Mouse (Mus musculus): ENCODE measurements around the gene Rabepk. TPM values are rescaled to one million over a fixed set of nuclear protein-coding genes. Genes with fewer than 3 reads are reported as not detected.
"Not testable (repeated sequence)": the region's sequence is repeated elsewhere in the genome, so short reads cannot be mapped to it uniquely, and the experiment has no call there.

Gene Rabepk
- polyA plus RNA-seq, 1 experiment from 2014 or later, result 39.7 TPM

DNA sequence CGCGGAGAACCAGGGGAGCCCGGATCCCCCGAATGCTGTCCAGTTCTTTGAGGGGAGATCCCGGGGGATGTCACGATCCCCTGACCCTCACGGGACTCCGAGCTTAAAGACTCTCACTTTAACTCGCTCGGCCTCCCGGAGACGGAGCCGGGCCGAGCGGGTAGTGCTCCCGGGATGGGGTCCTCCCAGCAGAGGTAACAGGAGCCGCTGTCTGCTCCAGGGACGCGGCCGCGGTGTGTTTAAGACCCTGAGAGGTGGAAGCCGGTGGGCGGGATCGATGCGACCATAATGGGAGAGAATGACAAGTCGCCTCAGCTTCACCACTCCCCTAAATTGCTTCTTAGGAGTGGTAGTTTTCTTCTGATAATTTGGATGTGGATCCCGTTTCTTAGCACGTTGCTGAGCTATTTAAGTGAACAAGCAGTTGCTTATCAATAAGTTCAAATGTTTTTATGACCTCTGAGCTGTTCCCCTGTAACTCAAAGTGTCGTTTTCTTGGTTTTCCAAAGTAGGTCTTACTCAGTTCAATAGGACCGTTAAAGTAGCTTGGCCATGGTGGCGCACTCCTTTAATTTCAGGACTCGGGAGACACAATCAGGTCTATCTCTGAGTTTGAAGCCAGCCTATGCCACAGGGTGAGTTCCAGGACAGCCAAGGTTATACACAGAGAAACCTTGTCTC lies 3.0 kb upstream of the Rabepk start:
- peaks cover 23% of the 10 kb centered on the region for H3K4me1 ChIP-seq
- WGBS, result 0% methylated on average over 25 of the region's 32 CpGs
- ATAC-seq (ENCODE audit: insufficient number of reproducible peaks, low FRiP score, low TSS enrichment, low read depth); H3K36me3 ChIP-seq; H3K27me3 ChIP-seq; H3K9me3 ChIP-seq: not testable (repeated sequence)
- H3K9ac ChIP-seq, result peak overlapping the region; percentile 77
- peak overlapping the region; percentile 94 for H3K27ac ChIP-seq
- peak overlapping the region; percentile 65 for H3K4me3 ChIP-seq
- peak overlapping the region; percentile 57 for H3K4me2 ChIP-seq

DNA sequence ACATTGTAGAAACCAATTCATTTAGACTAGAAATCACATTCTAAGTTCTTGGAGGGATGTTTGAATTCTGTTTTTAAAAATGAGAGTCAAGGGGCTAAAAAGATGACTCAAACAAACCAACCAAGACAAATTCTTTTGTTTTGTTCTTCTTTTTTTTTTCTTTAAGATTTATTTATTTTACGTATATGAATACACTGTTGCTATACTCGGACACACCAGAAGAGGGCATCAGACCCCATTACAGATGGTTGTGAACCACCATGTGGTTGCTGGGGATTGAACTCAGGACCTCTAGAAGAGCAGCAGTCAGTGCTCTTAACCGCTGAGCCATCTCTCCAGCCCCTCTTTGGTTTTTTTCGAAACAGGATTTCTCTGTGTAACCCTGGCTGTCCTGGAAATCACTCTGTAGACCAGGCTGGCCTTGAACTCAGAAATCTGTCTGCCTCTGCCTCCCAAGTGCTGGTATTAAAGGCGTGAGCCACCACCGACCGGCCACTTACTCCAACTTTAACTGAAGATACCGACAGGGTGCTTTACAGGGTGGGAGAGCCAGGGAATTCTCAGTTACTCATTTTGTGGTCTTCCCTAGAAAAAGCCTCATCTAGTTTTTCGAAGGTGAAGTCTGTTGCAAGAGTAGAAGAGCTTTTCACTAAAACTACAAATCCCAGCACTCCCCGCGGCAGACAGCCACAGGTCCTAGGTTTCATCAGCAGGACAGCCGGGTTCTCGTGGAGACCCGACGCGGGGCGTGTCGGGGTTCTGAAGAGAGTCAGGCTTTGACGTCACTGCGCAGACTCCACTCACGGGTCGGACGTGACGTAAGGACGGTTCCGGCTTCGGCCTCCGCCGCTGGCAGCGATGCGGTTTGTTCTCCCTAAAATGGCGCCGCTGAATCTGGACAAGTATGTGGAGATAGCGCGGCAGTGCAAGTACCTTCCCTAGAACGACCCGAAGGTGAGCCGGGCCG lies 2.1 kb upstream of the Rabepk start:
- ATAC-seq (ENCODE audit: insufficient number of reproducible peaks, low FRiP score, low TSS enrichment, low read depth), result peak; percentile 97
- Histone ChIP-seq H3K9ac (peak overlapping the region; percentile 77), H3K27me3 (no peaks in the 10 kb centered on the region), H3K4me1 (peaks cover 23% of the 10 kb centered on the region), H3K4me2 (peak overlapping the region; percentile 33), H3K27ac (peak overlapping the region; percentile 94), H3K4me3 (peak overlapping the region; percentile 65), H3K36me3 (peaks cover 9% of the 10 kb centered on the region), H3K9me3 (no peaks in the 10 kb centered on the region)
- WGBS, result 5% methylated on average over 39 of the region's 39 CpGs

DNA sequence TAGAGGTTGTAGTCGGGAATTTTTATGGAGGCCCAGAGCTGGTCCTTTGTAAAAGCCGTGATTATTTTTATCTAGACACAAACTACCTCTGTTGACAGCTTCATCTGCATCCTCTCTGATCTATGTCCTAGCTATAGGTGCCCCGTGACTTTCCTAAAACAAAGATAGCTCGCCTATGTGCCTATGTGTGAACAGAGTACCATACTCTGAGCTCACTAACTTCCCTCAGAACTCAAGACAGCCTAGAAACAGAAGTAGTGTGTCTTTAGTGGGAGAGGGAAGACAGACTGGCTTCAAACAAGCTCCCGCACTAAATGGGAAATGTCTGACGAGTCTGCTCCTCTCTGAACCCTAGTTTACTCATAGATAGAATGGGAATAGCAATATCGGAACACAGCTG lies 659 bp upstream of the Rabepk start:
- Histone ChIP-seq H3K9me3 (no peaks in the 10 kb centered on the region), H3K27me3 (no peaks in the 10 kb centered on the region), H3K4me1 (peaks cover 23% of the 10 kb centered on the region), H3K27ac (peak overlapping the region; percentile 85), H3K9ac (no peak overlapping the region; the same call in 1 of the 2 replicates), H3K4me2 (peak overlapping the region; percentile 70; the same call in 1 of the 2 replicates), H3K36me3 (peaks cover 6% of the 10 kb centered on the region), H3K4me3 (peak overlapping the region; percentile 73; the same call in 1 of the 2 replicates)
- WGBS, result 77% methylated on average over 7 of the region's 7 CpGs
- no peak for ATAC-seq (ENCODE audit: insufficient number of reproducible peaks, low FRiP score, low TSS enrichment, low read depth)

DNA sequence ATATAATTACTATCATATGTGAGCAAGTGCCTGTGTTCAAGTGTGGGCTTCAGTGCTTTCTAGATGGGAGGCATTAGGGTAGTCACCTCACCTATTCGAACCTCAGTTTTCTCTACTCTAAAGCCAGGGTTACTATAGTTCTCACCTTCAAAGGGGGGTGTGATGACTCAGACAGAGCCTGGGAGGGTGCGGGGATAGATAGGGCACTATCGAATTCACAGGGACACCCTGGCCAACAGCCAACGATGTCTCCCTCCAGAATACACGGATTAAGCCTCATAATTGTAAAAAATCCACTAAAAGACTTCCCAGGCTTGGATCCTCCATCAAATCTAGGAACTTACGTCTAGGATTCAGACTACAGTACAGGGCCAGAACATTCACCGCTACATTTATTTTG lies 4.3 kb downstream of the Rabepk start:
- no peaks in the 10 kb centered on the region for H3K9me3 ChIP-seq
- H3K9ac ChIP-seq, result no peak overlapping the region
- peaks cover 31% of the 10 kb centered on the region for H3K36me3 ChIP-seq
- ATAC-seq (ENCODE audit: insufficient number of reproducible peaks, low FRiP score, low TSS enrichment, low read depth), result no peak
- H3K4me1 ChIP-seq, result peaks cover 9% of the 10 kb centered on the region; the same call in 1 of the 2 replicates
- no peak overlapping the region for H3K4me3 ChIP-seq
- no peak overlapping the region for H3K27ac ChIP-seq
- H3K27me3 ChIP-seq, result no peaks in the 10 kb centered on the region
- no peak overlapping the region for H3K4me2 ChIP-seq
- 84% methylated on average over 7 of the region's 7 CpGs for WGBS

- Histone ChIP-seq H3K27ac (no peak overlapping the region), H3K27me3 (no peaks in the 10 kb centered on the region), H3K9me3 (no peaks in the 10 kb centered on the region), H3K9ac (no peak overlapping the region), H3K4me2 (no peak overlapping the region), H3K4me3 (no peak overlapping the region), H3K4me1 (0 out of 2 replicates have a peak, but pooled peaks cover 5% of the 10 kb centered on the region), H3K36me3 (peaks cover 35% of the 10 kb centered on the region)
- WGBS, result 83% methylated on average over 2 of the region's 2 CpGs
- ATAC-seq (ENCODE audit: insufficient number of reproducible peaks, low FRiP score, low TSS enrichment, low read depth), result no peak
Observed at GRCm38 (mm10) chr2:34794511-34794910, 5.2 kb downstream of the Rabepk start.

GRCm38 (mm10) chr2:34792543-34792942 lies 7.2 kb downstream of the Rabepk start:
- H3K9ac ChIP-seq; H3K4me1 ChIP-seq; ATAC-seq (ENCODE audit: insufficient number of reproducible peaks, low FRiP score, low TSS enrichment, low read depth); H3K9me3 ChIP-seq; H3K27me3 ChIP-seq; H3K4me2 ChIP-seq; H3K4me3 ChIP-seq; H3K27ac ChIP-seq: not testable (repeated sequence)
- H3K36me3 ChIP-seq, result peaks cover 45% of the 10 kb centered on the region
- WGBS, result 82% methylated on average over 2 of the region's 2 CpGs

DNA sequence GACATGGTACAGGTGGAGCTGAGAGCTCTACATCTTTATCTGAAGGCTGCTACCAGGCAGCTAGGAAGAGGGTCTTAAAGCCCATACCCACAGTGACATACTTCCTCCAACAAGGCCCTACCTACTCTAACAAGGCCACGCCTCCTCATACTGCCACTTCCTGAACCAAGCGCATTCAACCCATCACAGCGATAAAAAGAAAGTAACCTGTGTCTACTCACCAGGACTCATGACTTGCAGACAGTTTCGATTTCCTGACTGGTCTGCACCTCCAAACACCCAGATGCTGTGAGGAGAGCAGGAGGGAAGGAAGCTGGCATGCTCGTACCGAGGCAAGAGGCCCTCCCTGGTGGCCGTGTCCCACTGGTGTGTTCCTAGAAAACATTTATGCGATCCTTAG lies 9.4 kb downstream of the Rabepk start:
- Histone ChIP-seq H3K9me3 (no peaks in the 10 kb centered on the region), H3K27me3 (no peaks in the 10 kb centered on the region), H3K27ac (no peak overlapping the region), H3K4me2 (no peak overlapping the region), H3K9ac (no peak overlapping the region), H3K4me3 (no peak overlapping the region), H3K36me3 (peaks cover 54% of the 10 kb centered on the region), H3K4me1 (no peaks in the 10 kb centered on the region)
- no peak for ATAC-seq (ENCODE audit: insufficient number of reproducible peaks, low FRiP score, low TSS enrichment, low read depth)
- 93% methylated on average over 8 of the region's 8 CpGs for WGBS

GRCm38 (mm10) chr2:34784085-34784484 lies 15.6 kb downstream of the Rabepk start:
- Histone ChIP-seq H3K9me3 (no peaks in the 10 kb centered on the region), H3K27me3 (no peaks in the 10 kb centered on the region), H3K4me3 (no peak overlapping the region), H3K9ac (no peak overlapping the region), H3K4me2 (no peak overlapping the region), H3K36me3 (peaks cover 77% of the 10 kb centered on the region), H3K27ac (no peak overlapping the region), H3K4me1 (no peaks in the 10 kb centered on the region)
- no peak for ATAC-seq (ENCODE audit: insufficient number of reproducible peaks, low FRiP score, low TSS enrichment, low read depth)
- 79% methylated on average over 2 of the region's 2 CpGs for WGBS

- no peak overlapping the region for H3K27ac ChIP-seq
- no peaks in the 10 kb centered on the region for H3K9me3 ChIP-seq
- WGBS, result 91% methylated on average over 14 of the region's 14 CpGs
- H3K36me3 ChIP-seq, result peaks cover 81% of the 10 kb centered on the region
- H3K4me1 ChIP-seq, result no peaks in the 10 kb centered on the region
- H3K27me3 ChIP-seq, result no peaks in the 10 kb centered on the region
- no peak overlapping the region for H3K9ac ChIP-seq
- no peak for ATAC-seq (ENCODE audit: insufficient number of reproducible peaks, low FRiP score, low TSS enrichment, low read depth)
- no peak overlapping the region for H3K4me3 ChIP-seq
- H3K4me2 ChIP-seq, result no peak overlapping the region
Observed at GRCm38 (mm10) chr2:34783064-34784020, 16.4 kb downstream of the Rabepk start.

GRCm38 (mm10) chr2:34777237-34777868 lies 22.4 kb downstream of the Rabepk start:
- Histone ChIP-seq H3K27me3 (no peaks in the 10 kb centered on the region), H3K4me1 (peaks cover 35% of the 10 kb centered on the region), H3K36me3 (peaks cover 81% of the 10 kb centered on the region), H3K9ac (no peak overlapping the region), H3K4me3 (no peak overlapping the region), H3K27ac (no peak overlapping the region), H3K9me3 (no peaks in the 10 kb centered on the region), H3K4me2 (no peak overlapping the region)
- no peak for ATAC-seq (ENCODE audit: insufficient number of reproducible peaks, low FRiP score, low TSS enrichment, low read depth)
- 54% methylated on average over 1 of the region's 1 CpGs for WGBS

DNA sequence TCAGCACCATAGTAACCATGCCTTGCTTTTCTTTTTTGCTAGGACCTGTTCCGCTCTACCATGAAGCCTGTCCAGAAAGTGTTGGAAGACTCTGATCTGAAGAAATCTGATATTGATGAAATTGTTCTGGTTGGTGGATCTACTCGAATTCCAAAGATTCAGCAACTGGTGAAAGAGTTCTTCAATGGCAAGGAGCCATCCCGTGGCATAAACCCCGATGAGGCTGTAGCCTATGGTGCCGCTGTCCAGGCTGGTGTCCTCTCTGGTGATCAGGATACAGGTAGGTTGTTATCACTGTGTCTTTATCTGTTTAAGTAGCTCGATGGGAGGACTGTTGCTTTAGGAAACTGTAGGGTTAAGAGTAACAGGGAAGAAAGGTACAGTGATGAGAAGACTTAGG lies 25.2 kb downstream of the Rabepk start:
- peaks cover 38% of the 10 kb centered on the region for H3K4me1 ChIP-seq
- H3K4me2 ChIP-seq, result peak overlapping the region; percentile 52
- 85% methylated on average over 6 of the region's 6 CpGs for WGBS
- H3K27ac ChIP-seq, result no peak overlapping the region
- ATAC-seq (ENCODE audit: insufficient number of reproducible peaks, low FRiP score, low TSS enrichment, low read depth), result no peak
- H3K27me3 ChIP-seq, result no peaks in the 10 kb centered on the region
- H3K9ac ChIP-seq, result no peak overlapping the region
- peaks cover 62% of the 10 kb centered on the region for H3K36me3 ChIP-seq
- no peaks in the 10 kb centered on the region for H3K9me3 ChIP-seq
- peak overlapping the region; percentile 92 for H3K4me3 ChIP-seq

All from limb, embryonic 15.5 days (tissue).